Mouse (Mus musculus): ENCODE measurements around the gene Tbp.

DNA sequence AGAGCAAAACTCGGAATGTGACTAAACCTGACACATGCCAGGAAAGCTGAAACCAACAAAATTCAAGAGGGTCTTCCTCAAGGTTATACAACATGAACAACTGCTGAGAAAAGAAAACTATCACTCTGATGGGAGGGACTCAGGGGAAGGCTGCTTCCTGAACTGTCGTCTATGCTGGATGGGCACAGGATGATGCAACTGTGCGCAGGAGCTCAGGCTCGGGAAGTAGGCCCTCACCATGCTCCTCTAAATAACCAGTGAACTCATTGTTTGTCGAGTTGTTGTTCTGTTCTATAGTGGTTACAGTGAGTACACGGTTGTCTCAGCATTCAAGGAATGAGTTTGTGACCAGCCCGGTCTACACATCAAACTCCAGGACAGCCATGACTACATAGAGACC lies 9.1 kb upstream of the Tbp start:
- TF ChIP-seq CTCF (IDR thresholded peaks at IDR 0.05; ENCODE audit: insufficient read depth, low read depth, low read length) = no peak
- TF ChIP-seq POLR2A (IDR thresholded peaks at IDR 0.05; ENCODE audit: insufficient read depth, low read depth, low read length) = no peak

Measured in olfactory bulb, adult 2 months (tissue).